Mouse (Mus musculus): Measurements from ENCODE around the gene 1110065P20Rik. TPM values are rescaled to one million over a fixed set of nuclear protein-coding genes. Genes with fewer than 3 reads are reported as not detected.
A peak's percentile ranks its signal among the peaks of the same experiment; 100 is the strongest.

1110065P20Rik gene
- polyA plus RNA-seq, 1 experiment from 2014 or later: 62.7 TPM

GRCm38 (mm10) chr4:124860446-124860845, 9.4 kb upstream of the 1110065P20Rik start:
- Histone ChIP-seq H3K9ac (no peak overlapping the region), H3K4me2 (no peak overlapping the region), H3K4me1 (ENCODE audit: insufficient read depth) (no peaks in the 10 kb centered on the region), H3K9me3 (ENCODE audit: low read depth, low read length) (no peaks in the 10 kb centered on the region), H3K27ac (ENCODE audit: low read depth) (no peak overlapping the region), H3K36me3 (ENCODE audit: insufficient read depth) (peaks cover 14% of the 10 kb centered on the region; the same call in 1 of the 2 replicates), H3K27me3 (ENCODE audit: insufficient read depth, low read length) (peaks cover 30% of the 10 kb centered on the region), H3K4me3 (ENCODE audit: low read depth, low read length) (no peak overlapping the region)
- no peak for TF ChIP-seq CTCF (IDR thresholded peaks at IDR 0.05; ENCODE audit: low read depth)
- ATAC-seq (ENCODE audit: insufficient read depth): 0 out of 2 replicates have a peak, but pooled peaks have one; percentile 54
- DNase-seq: peak; percentile 92
- 7% methylated on average over 7 of the region's 7 CpGs for WGBS

DNA sequence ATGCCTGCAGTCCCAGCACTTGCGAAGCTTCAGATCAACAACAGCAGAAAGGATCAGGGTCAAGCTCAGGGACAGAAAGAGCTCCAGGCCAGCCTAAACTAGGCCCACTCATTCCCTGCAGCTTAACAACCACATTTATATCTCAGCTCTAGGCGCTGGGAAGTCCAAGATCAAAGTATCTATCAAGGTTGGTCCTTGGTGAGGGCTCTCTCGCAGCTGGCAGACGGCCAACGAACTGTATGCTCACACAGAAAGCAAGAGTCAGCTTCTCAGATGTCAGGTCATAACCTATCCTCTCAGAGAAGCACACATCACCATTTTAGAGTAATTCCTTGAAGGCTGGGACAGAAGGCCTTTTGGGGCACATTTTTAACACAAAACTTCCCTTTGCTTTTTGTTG, 7.4 kb upstream of the 1110065P20Rik start:
- WGBS: 38% methylated on average over 5 of the region's 5 CpGs
- Histone ChIP-seq H3K4me1 (ENCODE audit: insufficient read depth) (no peaks in the 10 kb centered on the region), H3K27me3 (ENCODE audit: insufficient read depth, low read length) (peaks cover 26% of the 10 kb centered on the region), H3K36me3 (ENCODE audit: insufficient read depth) (peaks cover 33% of the 10 kb centered on the region), H3K9me3 (ENCODE audit: low read depth, low read length) (no peaks in the 10 kb centered on the region), H3K4me3 (ENCODE audit: low read depth, low read length) (no peak overlapping the region), H3K9ac (no peak overlapping the region), H3K4me2 (no peak overlapping the region), H3K27ac (ENCODE audit: low read depth) (no peak overlapping the region)
- DNase-seq (peak; percentile 42), ATAC-seq (ENCODE audit: insufficient read depth) (no peak)
- TF ChIP-seq CTCF (IDR thresholded peaks at IDR 0.05; ENCODE audit: low read depth): no peak

DNA sequence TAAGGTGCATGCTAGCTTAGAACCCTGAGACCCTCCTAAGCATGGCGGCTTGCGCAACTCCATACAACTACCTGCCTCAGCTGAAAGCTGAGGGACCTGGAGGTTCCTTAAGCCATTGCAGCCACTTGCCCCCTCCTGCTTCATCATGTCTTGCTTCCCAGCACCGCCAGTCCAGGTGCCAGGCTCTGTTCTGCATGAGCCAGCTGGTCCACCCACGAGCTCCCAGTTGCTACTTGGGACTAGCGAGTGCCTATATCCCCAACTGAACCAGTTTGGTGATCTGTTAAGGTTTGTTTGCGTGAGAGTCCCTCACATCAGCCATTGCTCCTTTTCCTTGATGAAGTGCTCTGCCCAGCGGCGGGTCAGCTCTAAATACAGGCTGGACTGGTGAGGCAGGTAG, 5.3 kb upstream of the 1110065P20Rik start:
- WGBS: 87% methylated on average over 8 of the region's 8 CpGs
- H3K9ac ChIP-seq: no peak overlapping the region
- H3K27me3 ChIP-seq (ENCODE audit: insufficient read depth, low read length): peaks cover 8% of the 10 kb centered on the region

GRCm38 (mm10) chr4:124850261-124850913, 609 bp downstream of the 1110065P20Rik start, which contains the start of gene Yrdc:
Gene Yrdc, plus strand, starts transcription at chr4:124850679.
- under 1% methylated on average over 86 of the region's 90 CpGs for WGBS
- Histone ChIP-seq H3K36me3 (ENCODE audit: insufficient read depth) (peaks cover 30% of the 10 kb centered on the region), H3K9me3 (ENCODE audit: low read depth, low read length) (no peaks in the 10 kb centered on the region), H3K27ac (ENCODE audit: low read depth) (peak within 1 kb of the TSS; percentile 92), H3K4me1 (ENCODE audit: insufficient read depth) (peaks cover 4% of the 10 kb centered on the region; the same call in 1 of the 2 replicates), H3K9ac (peak within 1 kb of the TSS; percentile 84), H3K27me3 (ENCODE audit: insufficient read depth, low read length) (no peaks in the 10 kb centered on the region), H3K4me3 (ENCODE audit: low read depth, low read length) (peak within 1 kb of the TSS; percentile 96), H3K4me2 (peak within 1 kb of the TSS; percentile 93)
- TF ChIP-seq CTCF (IDR thresholded peaks at IDR 0.05; ENCODE audit: low read depth): 0 out of 2 replicates have a peak, but pooled peaks have one; percentile 6
- ATAC-seq (ENCODE audit: insufficient read depth): peak; percentile 92
- DNase-seq: peak; percentile 97

More for the DNA sequence above, 5.3 kb upstream of the 1110065P20Rik start:
- H3K9me3 ChIP-seq (ENCODE audit: low read depth, low read length): no peaks in the 10 kb centered on the region
- H3K27ac ChIP-seq (ENCODE audit: low read depth): no peak overlapping the region
- no peak overlapping the region for H3K4me3 ChIP-seq (ENCODE audit: low read depth, low read length)
- H3K36me3 ChIP-seq (ENCODE audit: insufficient read depth): peaks cover 37% of the 10 kb centered on the region
- no peak overlapping the region for H3K4me2 ChIP-seq
- H3K4me1 ChIP-seq (ENCODE audit: insufficient read depth): peaks cover 4% of the 10 kb centered on the region; the same call in 1 of the 2 replicates
- DNase-seq: no peak
- no peak for ATAC-seq (ENCODE audit: insufficient read depth)
- TF ChIP-seq CTCF (IDR thresholded peaks at IDR 0.05; ENCODE audit: low read depth): no peak

GRCm38 (mm10) chr4:124849631-124850260, 1.2 kb downstream of the 1110065P20Rik start:
- peak overlapping the region; percentile 92 for H3K27ac ChIP-seq (ENCODE audit: low read depth)
- H3K9me3 ChIP-seq (ENCODE audit: low read depth, low read length): no peaks in the 10 kb centered on the region
- peak; percentile 88 for DNase-seq
- H3K27me3 ChIP-seq (ENCODE audit: insufficient read depth, low read length): no peaks in the 10 kb centered on the region
- H3K9ac ChIP-seq: peak overlapping the region; percentile 84
- H3K4me3 ChIP-seq (ENCODE audit: low read depth, low read length): peak overlapping the region; percentile 96
- ATAC-seq (ENCODE audit: insufficient read depth): peak; percentile 40
- WGBS: 1% methylated on average over 24 of the region's 24 CpGs
- H3K4me1 ChIP-seq (ENCODE audit: insufficient read depth): peaks cover 4% of the 10 kb centered on the region; the same call in 1 of the 2 replicates
- peak overlapping the region; percentile 73 for H3K4me2 ChIP-seq
- no peak for TF ChIP-seq CTCF (IDR thresholded peaks at IDR 0.05; ENCODE audit: low read depth)
- peaks cover 29% of the 10 kb centered on the region for H3K36me3 ChIP-seq (ENCODE audit: insufficient read depth)

GRCm38 (mm10) chr4:124847573-124847972, 3.4 kb downstream of the 1110065P20Rik start:
- Histone ChIP-seq H3K9me3 (ENCODE audit: low read depth, low read length) (no peaks in the 10 kb centered on the region), H3K4me2 (no peak overlapping the region), H3K9ac (no peak overlapping the region), H3K27me3 (ENCODE audit: insufficient read depth, low read length) (no peaks in the 10 kb centered on the region), H3K4me3 (ENCODE audit: low read depth, low read length) (no peak overlapping the region), H3K36me3 (ENCODE audit: insufficient read depth) (peaks cover 28% of the 10 kb centered on the region; the same call in 1 of the 2 replicates), H3K27ac (ENCODE audit: low read depth) (no peak overlapping the region), H3K4me1 (ENCODE audit: insufficient read depth) (peaks cover 4% of the 10 kb centered on the region; the same call in 1 of the 2 replicates)
- no peak for ATAC-seq (ENCODE audit: insufficient read depth)
- 6% methylated on average over 8 of the region's 8 CpGs for WGBS
- peak; percentile 89 for TF ChIP-seq CTCF (IDR thresholded peaks at IDR 0.05; ENCODE audit: low read depth)
- peak; percentile 87 for DNase-seq

DNA sequence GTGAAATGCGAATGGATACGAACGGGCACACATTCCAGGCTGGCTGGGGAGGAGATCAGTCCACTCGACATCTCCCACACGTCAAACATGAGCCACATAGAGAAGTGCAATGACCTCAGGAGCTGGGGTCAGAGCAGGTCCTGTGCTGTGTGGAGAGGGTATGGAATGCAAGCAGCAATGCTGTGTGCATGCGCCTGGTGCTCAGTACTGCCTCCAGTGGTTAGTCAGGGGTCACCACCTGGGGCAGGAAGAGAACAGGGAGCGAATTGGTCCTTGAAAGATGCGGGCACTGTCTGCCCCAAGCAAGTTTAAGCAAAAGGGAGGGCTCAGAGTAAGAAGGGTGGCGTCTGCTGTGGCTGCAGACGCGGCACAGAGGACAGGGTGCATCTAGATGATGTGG, 7.5 kb downstream of the 1110065P20Rik start:
- WGBS: 48% methylated on average over 11 of the region's 11 CpGs
- TF ChIP-seq CTCF (IDR thresholded peaks at IDR 0.05; ENCODE audit: low read depth): peak; percentile 76
- no peak overlapping the region for H3K4me3 ChIP-seq (ENCODE audit: low read depth, low read length)
- H3K4me1 ChIP-seq (ENCODE audit: insufficient read depth): no peaks in the 10 kb centered on the region
- peaks cover 59% of the 10 kb centered on the region for H3K36me3 ChIP-seq (ENCODE audit: insufficient read depth)
- no peaks in the 10 kb centered on the region for H3K27me3 ChIP-seq (ENCODE audit: insufficient read depth, low read length)
- H3K27ac ChIP-seq (ENCODE audit: low read depth): no peak overlapping the region
- no peaks in the 10 kb centered on the region for H3K9me3 ChIP-seq (ENCODE audit: low read depth, low read length)
- no peak for ATAC-seq (ENCODE audit: insufficient read depth)
- H3K4me2 ChIP-seq: no peak overlapping the region
- H3K9ac ChIP-seq: no peak overlapping the region
- peak; percentile 52 for DNase-seq
